Mouse (Mus musculus): ENCODE measurements around the gene Lhfp. TPM values are rescaled to one million over a fixed set of nuclear protein-coding genes. Genes with fewer than 3 reads are reported as not detected.

Lhfp gene
- polyA plus RNA-seq, 1 experiment = 288 TPM

DNA sequence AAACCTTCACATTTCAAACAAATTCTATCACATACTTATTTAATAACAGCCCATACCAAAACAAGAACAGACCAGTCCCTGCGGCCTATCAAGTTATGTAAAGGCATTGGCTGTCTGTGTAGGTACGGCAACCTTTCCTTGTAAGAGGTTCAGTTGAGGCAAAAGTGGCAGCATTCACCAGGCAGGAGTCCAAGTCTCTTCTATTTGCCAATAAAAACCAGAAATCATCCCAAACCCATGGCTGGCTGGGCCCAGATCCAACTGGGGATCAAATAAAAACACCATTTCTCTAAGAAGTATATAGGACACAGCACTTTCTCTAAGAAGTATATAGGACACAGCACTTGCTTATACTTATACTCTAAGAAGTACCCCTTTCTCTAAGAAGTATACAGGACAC is 171.3 kb downstream of the Lhfp start:
- no peak for DNase-seq
- H3K4me3 ChIP-seq (replicated peaks; ENCODE audit: extremely low read depth, low read depth, low read length) = no peak overlapping the region
- H3K4me1 ChIP-seq (ENCODE audit: control insufficient read depth, insufficient read depth, low read length) = peaks cover 3% of the 10 kb centered on the region; the same call in 1 of the 2 replicates
- no peak for TF ChIP-seq POLR2A (IDR thresholded peaks at IDR 0.05; ENCODE audit: borderline replicate concordance, extremely low read depth, low read depth, low read length)
- no peak for TF ChIP-seq CTCF (IDR thresholded peaks at IDR 0.05; ENCODE audit: insufficient read depth, low read length)
- WGBS = 66% methylated on average over 2 of the region's 2 CpGs

DNA sequence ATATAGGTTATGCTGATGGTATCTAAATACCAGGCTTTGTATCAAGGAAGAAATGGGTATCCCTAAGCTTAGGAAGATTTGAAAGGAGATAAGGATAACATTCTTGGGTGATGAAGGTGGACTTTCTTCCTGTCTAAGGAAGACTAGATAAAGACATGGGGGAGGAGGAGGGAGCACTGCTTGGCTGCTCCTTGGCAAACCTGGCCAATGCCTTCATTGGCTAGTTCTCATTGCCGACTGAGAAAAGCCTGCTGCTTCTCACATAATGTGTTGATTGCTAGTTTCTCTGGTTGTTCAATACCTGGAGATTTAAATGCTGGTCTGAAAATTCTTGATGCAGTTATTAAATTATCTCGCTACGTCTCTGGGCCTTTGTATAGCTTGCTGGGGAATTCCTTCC is 172.0 kb downstream of the Lhfp start:
- H3K4me3 ChIP-seq (replicated peaks; ENCODE audit: extremely low read depth, low read depth, low read length) = no peak overlapping the region
- peaks cover 3% of the 10 kb centered on the region; the same call in 1 of the 2 replicates for H3K4me1 ChIP-seq (ENCODE audit: control insufficient read depth, insufficient read depth, low read length)
- no peak for DNase-seq
- 92% methylated on average over 3 of the region's 3 CpGs for WGBS
- TF ChIP-seq CTCF (IDR thresholded peaks at IDR 0.05; ENCODE audit: insufficient read depth, low read length) (no peak), POLR2A (IDR thresholded peaks at IDR 0.05; ENCODE audit: borderline replicate concordance, extremely low read depth, low read depth, low read length) (no peak)

DNA sequence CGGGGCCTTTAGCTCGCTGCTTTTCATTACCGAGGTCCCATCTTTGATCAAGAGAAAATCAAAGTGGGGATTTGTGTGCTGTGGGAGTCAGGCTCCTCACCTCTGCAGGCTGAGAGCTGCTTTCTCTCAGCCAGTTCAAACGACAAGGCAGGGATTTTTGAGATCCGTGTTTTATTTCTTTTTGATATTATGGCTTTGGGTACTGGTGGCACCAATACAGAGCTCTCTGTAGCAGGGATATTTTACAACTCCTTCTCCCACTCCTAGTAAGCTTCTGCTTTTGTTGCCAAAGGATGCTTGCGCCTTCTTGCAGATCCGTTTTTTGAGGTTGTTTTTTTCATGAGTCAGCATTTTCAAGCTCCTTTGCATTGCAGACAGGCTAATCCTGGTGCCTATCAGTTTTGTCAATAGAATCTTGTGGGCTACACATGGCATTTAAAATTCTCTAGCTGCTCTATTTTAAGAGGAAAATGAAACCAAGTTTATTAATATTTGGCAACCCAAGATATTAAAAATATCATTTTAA is 172.5 kb downstream of the Lhfp start:
- H3K4me1 ChIP-seq (ENCODE audit: control insufficient read depth, insufficient read depth, low read length) = peaks cover 3% of the 10 kb centered on the region; the same call in 1 of the 2 replicates
- DNase-seq = no peak
- no peak overlapping the region for H3K4me3 ChIP-seq (replicated peaks; ENCODE audit: extremely low read depth, low read depth, low read length)
- WGBS = 68% methylated on average over 7 of the region's 7 CpGs
- TF ChIP-seq CTCF (IDR thresholded peaks at IDR 0.05; ENCODE audit: insufficient read depth, low read length) = no peak
- no peak for TF ChIP-seq POLR2A (IDR thresholded peaks at IDR 0.05; ENCODE audit: borderline replicate concordance, extremely low read depth, low read depth, low read length)

DNA sequence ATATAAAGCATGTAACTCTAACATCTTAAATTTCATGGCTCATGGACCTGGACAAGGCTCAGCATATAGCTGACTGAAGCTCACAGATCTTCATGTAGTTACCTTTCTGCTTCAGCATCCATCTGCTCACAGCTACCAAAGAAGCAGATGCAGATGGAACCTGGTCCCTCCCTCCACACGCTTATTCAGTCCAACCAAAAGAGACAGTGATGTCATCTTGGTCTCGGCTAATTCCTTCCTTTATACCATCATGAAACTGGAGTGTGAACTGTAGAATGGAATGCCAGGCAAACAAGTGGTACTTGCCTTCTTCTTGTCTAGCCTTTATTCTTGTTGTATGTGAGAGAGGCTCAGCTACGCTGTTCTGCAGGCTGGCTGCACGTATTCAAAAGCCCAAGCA is 173.1 kb downstream of the Lhfp start:
- no peak for DNase-seq
- WGBS = 72% methylated on average over 4 of the region's 4 CpGs
- TF ChIP-seq CTCF (IDR thresholded peaks at IDR 0.05; ENCODE audit: insufficient read depth, low read length) (no peak), POLR2A (IDR thresholded peaks at IDR 0.05; ENCODE audit: borderline replicate concordance, extremely low read depth, low read depth, low read length) (no peak)

DNA sequence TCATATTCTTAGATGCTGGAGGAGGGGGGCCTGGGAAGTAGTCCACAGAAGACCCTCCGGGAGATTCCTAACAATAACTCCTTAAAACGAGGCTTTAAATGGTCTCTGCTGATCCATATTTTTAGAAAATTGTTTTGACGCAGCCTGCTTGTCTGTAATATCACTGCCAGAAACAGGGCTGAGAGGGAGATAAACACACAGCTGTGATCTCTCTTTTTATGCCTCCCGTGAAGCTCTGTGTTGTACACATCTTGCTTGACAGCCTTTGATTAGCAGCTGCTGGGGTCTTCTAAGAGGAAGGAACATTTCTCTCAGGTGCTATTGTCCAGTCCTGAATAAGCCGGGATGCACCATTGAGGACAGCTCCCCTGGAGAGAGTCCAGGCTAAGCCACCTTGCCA is 176.4 kb downstream of the Lhfp start:
- H3K4me1 ChIP-seq (ENCODE audit: control insufficient read depth, insufficient read depth, low read length) = peaks cover 5% of the 10 kb centered on the region
- 67% methylated on average over 5 of the region's 5 CpGs for WGBS
- no peak overlapping the region for H3K4me3 ChIP-seq (replicated peaks; ENCODE audit: extremely low read depth, low read depth, low read length)
- DNase-seq = no peak
- TF ChIP-seq POLR2A (IDR thresholded peaks at IDR 0.05; ENCODE audit: borderline replicate concordance, extremely low read depth, low read depth, low read length) (no peak), CTCF (IDR thresholded peaks at IDR 0.05; ENCODE audit: insufficient read depth, low read length) (no peak)

More for the DNA sequence above, 173.1 kb downstream of the Lhfp start:
- no peak overlapping the region for H3K4me3 ChIP-seq (replicated peaks; ENCODE audit: extremely low read depth, low read depth, low read length)
- peaks cover 3% of the 10 kb centered on the region; the same call in 1 of the 2 replicates for H3K4me1 ChIP-seq (ENCODE audit: control insufficient read depth, insufficient read depth, low read length)

DNA sequence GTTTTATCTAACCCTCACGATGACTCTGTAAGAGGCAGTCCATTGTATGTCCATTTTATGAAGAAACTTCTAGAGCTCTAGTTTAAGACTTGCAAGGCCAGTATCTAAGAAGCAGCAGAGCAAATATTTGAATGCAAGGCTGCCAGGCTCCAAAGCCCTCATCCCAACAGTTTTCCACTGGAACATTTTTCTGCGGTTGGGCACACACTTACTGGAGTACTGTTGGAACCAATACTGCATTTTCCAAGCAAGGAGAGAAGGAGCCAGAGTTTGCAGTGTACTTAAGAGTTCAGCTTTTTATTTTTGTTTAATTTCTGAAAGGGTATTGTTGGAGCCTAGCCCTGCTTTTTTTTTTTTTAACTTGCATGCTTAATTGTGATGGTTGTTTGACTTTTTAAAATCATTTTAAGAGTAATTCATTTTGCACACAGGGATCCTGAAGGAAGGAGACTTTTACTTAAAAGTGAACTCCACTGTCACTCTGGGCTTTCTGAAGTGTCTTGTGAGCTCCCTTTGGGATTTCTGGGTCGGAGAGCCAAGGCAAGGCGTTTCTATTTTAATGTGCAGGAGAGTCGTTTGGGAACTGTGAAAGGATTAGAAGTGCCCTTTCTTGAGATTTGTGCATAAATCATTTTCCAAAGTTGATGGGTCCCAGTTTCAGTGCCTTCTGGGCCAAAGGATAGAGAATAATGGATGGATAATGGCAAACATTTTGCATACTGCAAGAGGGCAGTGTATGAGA is 180.4 kb downstream of the Lhfp start:
- 43% methylated on average over 5 of the region's 5 CpGs for WGBS
- no peak for TF ChIP-seq POLR2A (IDR thresholded peaks at IDR 0.05; ENCODE audit: borderline replicate concordance, extremely low read depth, low read depth, low read length)
- TF ChIP-seq CTCF (IDR thresholded peaks at IDR 0.05; ENCODE audit: insufficient read depth, low read length) = no peak
- DNase-seq = peak; percentile 30
- H3K4me3 ChIP-seq (replicated peaks; ENCODE audit: extremely low read depth, low read depth, low read length) = no peak overlapping the region
- H3K4me1 ChIP-seq (ENCODE audit: control insufficient read depth, insufficient read depth, low read length) = peaks cover 8% of the 10 kb centered on the region

DNA sequence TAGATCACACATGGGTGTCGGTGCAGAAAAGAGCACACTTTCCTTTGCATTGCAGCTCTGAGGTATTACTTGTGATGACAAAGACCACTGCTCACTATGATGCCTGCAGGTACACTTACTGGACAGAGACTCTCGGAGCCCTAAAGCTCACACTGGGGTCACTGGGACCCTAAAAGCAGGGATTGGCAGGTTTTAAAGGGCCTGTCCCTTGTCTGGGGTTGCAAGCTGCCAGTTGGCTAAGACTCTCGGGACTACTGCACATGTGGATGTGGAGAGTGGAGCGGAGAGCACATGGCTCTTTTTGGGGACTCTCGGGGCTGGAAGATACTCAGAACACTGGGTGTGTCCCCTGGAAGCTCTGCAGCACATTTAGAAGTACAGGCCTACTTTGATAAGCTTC is 182.8 kb downstream of the Lhfp start:
- peaks cover 8% of the 10 kb centered on the region for H3K4me1 ChIP-seq (ENCODE audit: control insufficient read depth, insufficient read depth, low read length)
- TF ChIP-seq CTCF (IDR thresholded peaks at IDR 0.05; ENCODE audit: insufficient read depth, low read length) = no peak
- TF ChIP-seq POLR2A (IDR thresholded peaks at IDR 0.05; ENCODE audit: borderline replicate concordance, extremely low read depth, low read depth, low read length) = no peak
- no peak for DNase-seq
- H3K4me3 ChIP-seq (replicated peaks; ENCODE audit: extremely low read depth, low read depth, low read length) = no peak overlapping the region
- 85% methylated on average over 5 of the region's 5 CpGs for WGBS

DNA sequence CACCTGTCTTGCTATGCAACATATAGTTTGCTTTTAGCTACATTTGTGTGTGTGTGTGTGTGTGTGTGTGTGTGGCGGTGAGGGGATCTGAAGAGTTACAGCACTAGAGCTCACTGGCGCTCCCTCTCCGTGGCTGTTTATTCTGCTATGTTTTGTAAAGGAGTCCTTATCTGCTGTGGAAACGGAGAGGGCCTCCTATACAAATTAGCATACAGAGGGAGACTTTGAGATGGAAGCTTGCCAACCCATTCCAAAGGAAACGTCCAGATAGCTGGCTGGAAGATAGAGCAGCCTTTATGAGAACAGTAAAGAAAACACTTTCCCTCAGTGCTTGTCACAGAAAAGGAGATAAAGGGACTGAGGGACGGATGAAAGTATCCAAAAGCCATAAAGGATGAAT is 184.4 kb downstream of the Lhfp start:
- TF ChIP-seq CTCF (IDR thresholded peaks at IDR 0.05; ENCODE audit: insufficient read depth, low read length) (no peak), POLR2A (IDR thresholded peaks at IDR 0.05; ENCODE audit: borderline replicate concordance, extremely low read depth, low read depth, low read length) (no peak)
- Histone ChIP-seq H3K4me1 (ENCODE audit: control insufficient read depth, insufficient read depth, low read length) (peaks cover 5% of the 10 kb centered on the region), H3K4me3 (replicated peaks; ENCODE audit: extremely low read depth, low read depth, low read length) (no peak overlapping the region)
- no peak for DNase-seq
- 22% methylated on average over 6 of the region's 6 CpGs for WGBS

DNA sequence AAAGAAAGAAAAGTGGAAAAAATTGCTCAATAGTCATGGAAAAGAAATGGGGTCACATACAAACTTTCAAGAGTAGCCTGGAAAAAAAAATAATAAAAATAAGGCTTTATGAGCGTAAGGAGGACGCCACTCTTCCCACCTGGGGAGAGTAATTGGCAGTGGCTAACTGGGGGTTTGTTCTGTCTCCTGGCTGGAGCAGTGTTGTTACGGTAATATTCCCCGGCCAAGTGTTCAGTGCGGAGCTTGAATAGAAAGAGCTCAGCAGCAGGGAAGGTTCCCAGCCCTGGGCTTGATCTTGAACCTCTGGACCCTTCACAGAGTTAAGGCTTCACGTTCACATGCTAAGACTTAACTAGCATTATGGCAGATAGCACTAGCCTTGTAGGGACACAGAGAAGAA is 184.9 kb downstream of the Lhfp start:
- DNase-seq = no peak
- WGBS = 72% methylated on average over 6 of the region's 6 CpGs
- no peak for TF ChIP-seq CTCF (IDR thresholded peaks at IDR 0.05; ENCODE audit: insufficient read depth, low read length)
- TF ChIP-seq POLR2A (IDR thresholded peaks at IDR 0.05; ENCODE audit: borderline replicate concordance, extremely low read depth, low read depth, low read length) = no peak
- Histone ChIP-seq H3K4me1 (ENCODE audit: control insufficient read depth, insufficient read depth, low read length) (peaks cover 5% of the 10 kb centered on the region), H3K4me3 (replicated peaks; ENCODE audit: extremely low read depth, low read depth, low read length) (no peak overlapping the region)

DNA sequence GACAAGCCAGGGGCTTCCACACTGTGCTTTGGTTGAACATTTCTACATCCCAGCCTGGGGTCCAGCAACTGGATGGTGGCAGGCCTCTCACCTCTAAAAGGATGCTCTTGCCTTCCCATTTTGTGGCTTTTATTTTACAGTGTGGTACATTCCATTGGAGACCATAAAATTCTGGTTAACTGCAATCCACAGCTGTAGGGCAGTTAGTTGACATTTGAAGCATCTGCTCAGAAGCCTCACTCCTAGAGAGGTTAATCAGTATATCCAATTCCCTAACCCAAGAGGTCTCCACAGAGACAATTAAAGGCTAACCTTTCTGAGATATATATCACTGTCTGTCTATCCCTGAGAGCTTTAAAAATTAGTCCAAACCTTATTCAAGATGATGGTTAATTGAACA is 186.5 kb downstream of the Lhfp start:
- Histone ChIP-seq H3K4me1 (ENCODE audit: control insufficient read depth, insufficient read depth, low read length) (peaks cover 2% of the 10 kb centered on the region; the same call in 1 of the 2 replicates), H3K4me3 (replicated peaks; ENCODE audit: extremely low read depth, low read depth, low read length) (no peak overlapping the region)
- no peak for DNase-seq
- TF ChIP-seq CTCF (IDR thresholded peaks at IDR 0.05; ENCODE audit: insufficient read depth, low read length) (no peak), POLR2A (IDR thresholded peaks at IDR 0.05; ENCODE audit: borderline replicate concordance, extremely low read depth, low read depth, low read length) (no peak)

Data from lung, adult 2 months (tissue).